8 mouse cellular contexts compared by ENCODE assay signal in genomic region chr10:4432123-4432931, GRCm38 (mm10). TPM values are rescaled to one million over a fixed set of nuclear protein-coding genes. Genes with fewer than 3 reads are reported as not detected.
DNase-seq lines count a peak whose midpoint lies in the region; ATAC-seq and TF ChIP-seq lines count a peak whose summit lies in the region.

Rmnd1 (minus strand) TSS chr10:4432388.
Armt1 (plus strand) TSS chr10:4432467.

- DNase-seq in B cell, adult 2 months: peak; percentile 95 to 96
- peak; percentile 99 for DNase-seq in brain, adult 2 months (ENCODE audit: low read depth, low spot score)
- DNase-seq in liver, adult 2 months (ENCODE audit: extremely low read depth, low read depth, low spot score): peak; percentile 87
- peak; percentile 97 for DNase-seq in splenic B cell, adult 2 months (ENCODE audit: low read depth, low spot score)

- peak within 1 kb of the TSS; percentile 87 for H3K4me2 ChIP-seq in heart, embryonic 11.5 days
- peak within 1 kb of the TSS; percentile 74 for H3K4me2 ChIP-seq in kidney, embryonic 16.5 days (replicated peaks; ENCODE audit: low read depth, low read length)
- H3K4me2 ChIP-seq in myocyte (ENCODE audit: low read depth): peak within 1 kb of the TSS; percentile 98

- H3K9ac ChIP-seq in heart, embryonic 11.5 days (ENCODE audit: low read depth, low read length): peak within 1 kb of the TSS; percentile 85
- peak within 1 kb of the TSS; percentile 84 for H3K9ac ChIP-seq in kidney, embryonic 16.5 days (replicated peaks; ENCODE audit: low read length)
- H3K9ac ChIP-seq in liver, adult 2 months (ENCODE audit: low read depth, low read length): peak within 1 kb of the TSS; percentile 73

- H3K4me3 ChIP-seq in heart, embryonic 11.5 days (ENCODE audit: low read depth, low read length): peak within 1 kb of the TSS; percentile 72
- peak within 1 kb of the TSS; percentile 74 for H3K4me3 ChIP-seq in kidney, embryonic 16.5 days (ENCODE audit: low read length)
- H3K4me3 ChIP-seq in liver, adult 2 months (ENCODE audit: insufficient read depth, low read depth, low read length): peak within 1 kb of the TSS; percentile 67
- H3K4me3 ChIP-seq in myocyte: peak within 1 kb of the TSS; percentile 97

- WGBS in heart, embryonic 11.5 days (ENCODE audit: insufficient replicate concordance): under 1% methylated on average over 72 of the region's 75 CpGs
- 0% methylated on average over 58 of the region's 75 CpGs for WGBS in kidney, embryonic 16.5 days
- WGBS in liver, adult 2 months: under 1% methylated on average over 71 of the region's 75 CpGs

- peak; percentile 87 for ATAC-seq in erythroblast, adult 5-6 weeks (replicated peaks; ENCODE audit: low FRiP score, poor library complexity, severe bottlenecking)
- ATAC-seq in heart, embryonic 11.5 days (replicated peaks; ENCODE audit: insufficient number of reproducible peaks, low FRiP score, low TSS enrichment): peak; percentile 96
- peak; percentile 94 for ATAC-seq in kidney, embryonic 16.5 days (ENCODE audit: low FRiP score, low TSS enrichment)

- peaks cover 7% of the 10 kb centered on the region; the same call in 1 of the 2 replicates for H3K79me2 ChIP-seq in liver, adult 2 months (ENCODE audit: control insufficient read depth, insufficient read depth, low read length)
- peaks cover 33% of the 10 kb centered on the region for H3K79me2 ChIP-seq in myocyte (ENCODE audit: control insufficient read depth, insufficient read depth)

- peak within 1 kb of the TSS; percentile 59 for H3ac ChIP-seq in myocyte (ENCODE audit: control insufficient read depth, insufficient read length)

- TF ChIP-seq CTCF in liver, adult 2 months (IDR thresholded peaks at IDR 0.05; ENCODE audit: low read depth, low read length): no peak

- no peaks in the 10 kb centered on the region for H3K27me3 ChIP-seq in heart, embryonic 11.5 days (ENCODE audit: control insufficient read depth, insufficient read depth, low read length)
- no peaks in the 10 kb centered on the region for H3K27me3 ChIP-seq in kidney, embryonic 16.5 days (ENCODE audit: insufficient read depth, low read length)
- H3K27me3 ChIP-seq in liver, adult 2 months (ENCODE audit: control insufficient read depth, insufficient read depth, low read length): no peaks in the 10 kb centered on the region
- no peaks in the 10 kb centered on the region for H3K27me3 ChIP-seq in myocyte (ENCODE audit: control insufficient read depth, insufficient read depth, insufficient read length)
- no peaks in the 10 kb centered on the region for H3K27me3 ChIP-seq in splenic B cell, adult 2 months (ENCODE audit: control insufficient read depth, insufficient read depth, low read length, poor library complexity, severe bottlenecking)

- H3K36me3 ChIP-seq in heart, embryonic 11.5 days (ENCODE audit: control insufficient read depth, insufficient read depth, low read length): no peaks in the 10 kb centered on the region; the same call in 1 of the 2 replicates
- peaks cover 13% of the 10 kb centered on the region; the same call in 1 of the 2 replicates for H3K36me3 ChIP-seq in kidney, embryonic 16.5 days (ENCODE audit: insufficient read depth, low read length)
- peaks cover 2% of the 10 kb centered on the region for H3K36me3 ChIP-seq in liver, adult 2 months (ENCODE audit: control insufficient read depth, insufficient read depth, low read length)
- H3K36me3 ChIP-seq in myocyte (ENCODE audit: control insufficient read depth, insufficient read depth): peaks cover 23% of the 10 kb centered on the region
- 0 out of 2 replicates have a peak, but pooled peaks cover 2% of the 10 kb centered on the region for H3K36me3 ChIP-seq in splenic B cell, adult 2 months (ENCODE audit: control insufficient read depth, insufficient read depth, low read length, poor library complexity, severe bottlenecking)

- no peaks in the 10 kb centered on the region for H3K9me3 ChIP-seq in heart, embryonic 11.5 days (replicated peaks; ENCODE audit: control insufficient read depth, low read length)
- H3K9me3 ChIP-seq in kidney, embryonic 16.5 days (ENCODE audit: low read length): no peaks in the 10 kb centered on the region

- H3K27ac ChIP-seq in heart, embryonic 11.5 days (ENCODE audit: low read depth, low read length): peak within 1 kb of the TSS; percentile 91
- H3K27ac ChIP-seq in kidney, embryonic 16.5 days (ENCODE audit: low read length): peak within 1 kb of the TSS; percentile 95
- H3K27ac ChIP-seq in liver, adult 2 months (replicated peaks; ENCODE audit: insufficient read depth, low read depth, low read length): peak within 1 kb of the TSS; percentile 89

- peak; percentile 74 for TF ChIP-seq POLR2A in liver, adult 2 months (IDR thresholded peaks at IDR 0.05; ENCODE audit: extremely low read depth, insufficient read depth, low read length)
- TF ChIP-seq POLR2A in myocyte (IDR thresholded peaks at IDR 0.05; ENCODE audit: insufficient read length, low read depth): peak; percentile 96

- peaks cover 7% of the 10 kb centered on the region; the same call in 1 of the 2 replicates for H3K4me1 ChIP-seq in heart, embryonic 11.5 days (ENCODE audit: control insufficient read depth, insufficient read depth, low read length)
- peaks cover 27% of the 10 kb centered on the region for H3K4me1 ChIP-seq in kidney, embryonic 16.5 days (ENCODE audit: insufficient read depth, low read length)
- H3K4me1 ChIP-seq in liver, adult 2 months (ENCODE audit: control insufficient read depth, insufficient read depth, low read length): peaks cover 4% of the 10 kb centered on the region; the same call in 1 of the 2 replicates

TF ChIP-seq in myocyte, 11 proteins besides CTCF, POLR2A, EP300 and RAD21:
- TF ChIP-seq E2F4 (IDR thresholded peaks at IDR 0.05; ENCODE audit: insufficient read depth) (peak; percentile 9), MYOD1 (IDR thresholded peaks at IDR 0.05; ENCODE audit: control insufficient read depth in 1 of 3, insufficient read length in 2 of 3, low read depth in 2 of 3) (peak in 1 of 3 experiments; percentile 62), MAX (IDR thresholded peaks at IDR 0.05; ENCODE audit: low read depth) (no peak), REST (IDR thresholded peaks at IDR 0.05; ENCODE audit: insufficient read depth, insufficient read length) (peak; percentile 38), TCF12 (IDR thresholded peaks at IDR 0.05; ENCODE audit: insufficient read depth, poor library complexity, severe bottlenecking) (no peak), SRF (IDR thresholded peaks at IDR 0.05; ENCODE audit: control insufficient read depth, insufficient read length, low read depth) (no peak), USF1 (IDR thresholded peaks at IDR 0.05; ENCODE audit: low read depth) (peak; percentile 94), CEBPB (IDR thresholded peaks at IDR 0.05; ENCODE audit: insufficient read depth, poor library complexity, severe bottlenecking) (no peak), POLR2AphosphoS2 (IDR thresholded peaks at IDR 0.05; ENCODE audit: insufficient read length, low read depth) (peak; percentile 99), TCF3 (IDR thresholded peaks at IDR 0.05; ENCODE audit: insufficient read length, low read depth) (no peak), MYOG (IDR thresholded peaks at IDR 0.05; ENCODE audit: control insufficient read depth in 1 of 3, insufficient read depth in 1 of 3, insufficient read length in 2 of 3, low read depth in 2 of 3) (peak in 1 of 3 experiments; percentile 29)
TF ChIP-seq in myocyte: peak in this region for 6.

RNA-seq across cellular contexts. Expression of gene Rmnd1, which starts in this region (rescaled TPM):
- total RNA-seq in erythroblast, adult 5-6 weeks (2015; ENCODE audit: low replicate concordance): 8.2 and 37.7 TPM in 2 replicates
- total RNA-seq in erythroblast, adult 5-6 weeks (2017; ENCODE audit: low replicate concordance): 5.7 and 18.2 TPM in 2 replicates
- 87.3 and 91.7 TPM in 2 replicates for polyA plus RNA-seq in heart, embryonic 11.5 days (2014; fragmentation: Nextera tagmentation; extraction: Ambion mirVana)
- polyA plus RNA-seq in kidney, embryonic 16.5 days (2015; fragmentation: Nextera tagmentation; extraction: Ambion mirVana): 65.2 and 71.0 TPM in 2 replicates
- total RNA-seq in liver, adult 2 months (2014; rRNA removed): 35.2 and 43.1 TPM in 2 replicates
- 33.7 and 35.7 TPM in 2 replicates for polyA plus RNA-seq in liver, adult 2 months (2012; rRNA removed)
- polyA plus RNA-seq in myocyte (2012; fragmentation: generic; extraction: Trizol): 22.1 TPM

RNA-seq across cellular contexts. Expression of gene Armt1, which starts in this region (rescaled TPM):
- 11.1 and 11.3 TPM in 2 replicates for total RNA-seq in erythroblast, adult 5-6 weeks (2015; ENCODE audit: low replicate concordance)
- total RNA-seq in erythroblast, adult 5-6 weeks (2017; ENCODE audit: low replicate concordance): 5.6 and 12.5 TPM in 2 replicates
- 20.2 and 23.3 TPM in 2 replicates for polyA plus RNA-seq in heart, embryonic 11.5 days (2014; fragmentation: Nextera tagmentation; extraction: Ambion mirVana)
- 23.8 and 29.0 TPM in 2 replicates for polyA plus RNA-seq in kidney, embryonic 16.5 days (2015; fragmentation: Nextera tagmentation; extraction: Ambion mirVana)
- total RNA-seq in liver, adult 2 months (2014; rRNA removed): 8.1 and 9.9 TPM in 2 replicates
- polyA plus RNA-seq in liver, adult 2 months (2012; rRNA removed): 6.0 and 9.0 TPM in 2 replicates
- polyA plus RNA-seq in myocyte (2012; fragmentation: generic; extraction: Trizol): 16.0 TPM

Comparison
In these comparisons a context has a peak if more than half of its experiments do, and no peak if none do; other contexts are left out.
1. Peak in every context shown above with its lines: DNase-seq, ATAC-seq, H3K4me3 ChIP-seq and H3K27ac ChIP-seq.